Mouse (Mus musculus) spleen, postnatal 10 days (tissue): ENCODE measurements around the gene Brinp2.

Experiments used
- DNase-seq, 2 experiments: peaks; one replicate each; pipeline ENCODE4 v3.0.0; 2021 to 2022; ENCODE audit warnings: low spot score in 2 of 2

Brinp2 gene

DNA sequence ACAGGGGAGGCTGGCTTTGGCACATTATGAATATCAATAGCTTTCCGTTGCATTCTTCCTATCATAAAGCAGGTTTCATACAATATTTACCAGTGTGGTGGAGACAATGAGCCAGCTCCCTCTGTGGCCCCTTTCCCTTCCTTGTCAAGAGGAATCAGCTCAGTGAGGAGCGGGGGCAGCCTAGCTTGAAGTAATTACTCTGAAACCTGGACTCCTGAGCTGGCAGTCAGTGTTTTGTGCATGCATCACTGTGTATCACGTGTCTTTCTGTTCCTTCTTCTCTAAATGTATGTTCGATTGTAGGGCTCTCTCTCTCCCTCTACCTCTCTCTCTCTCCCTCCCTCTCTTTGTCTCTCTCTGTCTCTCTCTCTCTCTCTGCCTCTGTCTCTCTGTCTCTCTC is 135.1 kb downstream of the Brinp2 start:
- DNase-seq: no peak

DNA sequence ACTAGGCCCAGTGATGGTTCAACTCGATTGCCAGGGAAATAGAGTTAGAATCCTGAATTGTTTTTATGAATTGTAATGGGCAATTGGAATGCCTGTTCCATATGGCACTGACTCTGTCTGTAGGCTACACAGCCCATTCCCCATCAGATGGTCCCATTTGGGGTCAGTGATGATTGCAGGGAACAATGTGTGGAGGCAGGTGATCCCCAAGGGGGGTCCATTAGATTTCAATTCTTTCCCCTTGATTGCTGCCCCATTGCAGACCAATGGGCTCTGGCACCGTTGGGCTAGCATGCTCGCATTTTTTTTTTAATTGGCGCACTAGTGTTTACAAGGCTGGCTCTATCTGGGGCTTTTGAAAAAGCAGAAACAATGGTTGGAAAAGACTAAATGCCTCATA is 136.0 kb downstream of the Brinp2 start:
- DNase-seq: no peak

DNA sequence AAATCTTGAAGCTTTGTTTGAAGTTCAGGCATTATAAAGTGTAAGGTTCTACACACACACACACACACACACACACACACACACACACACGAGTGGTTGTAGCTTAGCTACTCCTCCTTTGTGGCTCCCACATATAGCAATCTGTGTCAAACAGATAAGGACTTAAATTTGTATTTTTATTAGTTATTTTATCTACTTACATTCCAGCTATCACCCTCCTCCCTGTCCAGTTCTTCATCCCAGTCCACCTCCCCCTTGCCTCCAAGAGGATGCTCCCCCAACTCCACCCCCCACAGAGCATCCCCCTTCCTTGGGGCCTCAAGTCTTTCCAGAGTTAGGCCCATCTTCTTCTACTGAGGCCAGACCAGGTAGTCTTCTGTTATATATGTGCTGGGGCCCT is 137.4 kb downstream of the Brinp2 start:
- no peak for DNase-seq

DNA sequence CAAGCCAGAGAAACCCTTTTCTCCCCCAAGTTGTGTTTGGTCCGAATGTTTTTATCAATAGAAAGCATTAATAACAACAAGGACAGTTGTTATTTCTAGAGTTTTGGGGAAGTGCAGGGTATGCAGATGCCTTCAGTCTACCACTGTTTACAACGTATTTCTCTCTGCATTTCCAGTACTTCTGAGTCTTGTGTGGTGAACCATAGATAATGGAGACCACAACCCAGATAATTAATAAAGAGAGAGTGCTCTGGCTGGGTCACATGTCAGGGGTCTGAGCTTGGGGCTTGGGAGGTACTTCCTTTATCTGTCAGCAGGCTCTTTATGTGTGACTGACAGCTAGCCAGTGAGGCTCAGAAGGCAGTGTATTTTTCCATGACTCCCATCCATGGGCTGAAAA is 137.8 kb downstream of the Brinp2 start:
- no peak for DNase-seq

DNA sequence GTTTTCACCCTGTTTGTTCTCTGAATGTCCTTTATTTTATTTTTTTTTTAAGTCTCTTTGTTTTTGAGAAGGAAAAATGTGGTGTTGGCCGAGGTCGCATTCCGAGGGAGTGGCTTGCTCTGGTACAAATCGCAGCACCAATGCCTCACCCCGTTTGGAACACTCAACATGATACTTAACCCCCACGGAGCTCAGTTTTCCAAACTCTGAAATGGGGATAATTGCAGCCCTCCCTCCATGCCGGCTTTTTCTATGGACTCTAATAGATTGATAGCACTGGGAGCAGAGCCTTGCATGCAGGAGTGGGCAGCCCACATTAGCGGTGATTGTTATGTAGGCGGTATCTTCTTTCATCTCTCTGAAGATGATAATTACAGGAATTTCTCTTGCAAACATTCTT is 140.5 kb downstream of the Brinp2 start:
- no peak for DNase-seq

DNA sequence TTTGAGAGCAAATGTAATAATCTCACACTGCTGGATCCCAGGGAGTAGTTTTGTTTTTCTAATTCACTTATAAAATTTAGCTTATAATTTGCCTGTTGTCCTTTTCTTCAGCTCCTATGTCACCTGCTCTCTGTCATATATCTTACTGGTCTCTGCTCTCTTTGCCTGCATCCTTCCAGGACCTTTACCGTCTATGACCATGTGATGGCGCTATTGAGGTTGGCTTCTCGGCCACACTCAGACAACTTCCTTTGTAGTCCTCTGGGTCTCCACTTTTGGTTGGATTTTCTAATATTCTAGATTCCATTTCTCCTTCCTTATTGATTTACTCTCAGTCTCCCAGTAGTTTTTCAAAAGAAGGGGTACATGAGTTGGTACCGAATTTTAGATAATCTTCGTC is 141.4 kb downstream of the Brinp2 start:
- peak in 1 of 2 experiments; percentile 25 for DNase-seq

DNA sequence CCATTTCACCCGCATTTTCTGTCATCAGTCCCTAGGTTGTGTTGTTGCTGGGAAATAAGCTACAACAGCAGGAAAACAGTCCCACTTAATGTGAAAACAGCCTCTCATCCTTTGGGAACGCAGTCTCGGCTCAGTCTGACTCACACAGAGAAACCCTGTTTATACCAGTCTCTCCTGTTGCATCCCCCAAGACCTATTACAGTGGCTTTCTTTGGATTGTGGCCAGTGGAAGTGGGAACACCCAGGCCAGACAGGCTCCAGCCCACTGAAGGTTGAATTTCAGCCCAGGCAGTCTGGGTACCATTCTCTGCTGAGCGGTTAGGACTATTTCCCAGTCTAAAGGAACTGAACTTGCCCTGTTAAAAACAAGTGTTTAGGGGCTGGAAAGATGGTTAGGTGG is 142.4 kb downstream of the Brinp2 start:
- DNase-seq: no peak

DNA sequence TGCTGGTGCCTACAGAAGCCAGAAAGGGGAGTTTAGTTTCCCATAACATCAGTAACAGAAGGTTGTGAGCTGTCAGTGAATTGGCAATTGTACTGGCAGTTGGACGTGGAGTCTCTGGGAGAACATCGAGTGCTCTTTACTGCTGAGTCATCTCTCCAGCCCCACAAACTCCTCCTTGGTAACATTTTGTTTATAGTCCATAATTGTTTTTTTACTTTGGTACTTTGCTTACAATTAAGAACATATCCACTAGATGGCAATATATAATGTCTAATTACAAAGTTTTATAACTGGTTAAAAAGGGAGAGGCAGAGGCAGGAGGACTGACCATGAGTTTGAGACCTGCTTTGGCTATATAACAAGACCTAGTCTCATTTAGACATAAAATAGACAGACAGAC is 148.5 kb downstream of the Brinp2 start:
- DNase-seq: no peak

DNA sequence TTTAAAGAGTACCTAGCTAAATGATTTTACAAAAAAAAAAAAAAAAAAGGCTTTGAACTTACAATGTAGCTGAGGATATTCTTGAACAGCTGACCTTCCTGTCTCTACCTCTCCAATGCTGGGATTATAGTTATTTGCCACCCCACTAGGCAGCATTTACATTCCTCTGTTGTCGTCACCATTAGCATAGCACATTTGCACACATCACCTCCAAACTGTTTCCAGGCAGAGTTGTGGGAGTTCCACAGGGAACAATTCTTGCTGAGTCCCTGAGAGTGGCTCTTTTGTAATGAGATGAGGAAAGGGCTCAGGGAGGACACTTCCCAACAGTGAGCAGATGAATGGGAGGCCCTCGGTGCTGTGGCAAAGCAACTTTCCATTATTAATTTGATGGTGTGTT is 153.2 kb downstream of the Brinp2 start:
- DNase-seq: no peak
